Mouse (Mus musculus) MEL (cell line): Measurements from ENCODE around the gene Sbsn.

Experiments used
- CHD2 ChIP-seq: IDR thresholded peaks from 2 replicates; pipeline ENCODE4 v1.6.1; 2011; ENCODE audit warnings: low read length, improper control_type of control experiment
- CTCF ChIP-seq, 3 experiments: IDR thresholded peaks in 2 of 3; conservative IDR thresholded peaks in 1 of 3; 2 replicates each; pipeline ENCODE4 v1.5.1; 2011 to 2012; ENCODE audit warnings: low read length in 3 of 3, low read depth in 2 of 3, mild to moderate bottlenecking in 2 of 3, improper control_type of control experiment in 1 of 3, inconsistent platforms in 1 of 3, mixed read lengths in 1 of 3, moderate library complexity in 1 of 3; ENCODE audit not compliant: control insufficient read depth in 1 of 3, insufficient read depth in 1 of 3, poor library complexity in 1 of 3, severe bottlenecking in 1 of 3
- EP300 ChIP-seq, 2 experiments: IDR thresholded peaks; 2 replicates each; pipeline ENCODE4 v1.6.1; 2011; ENCODE audit warnings: improper control_type of control experiment in 2 of 2, low read length in 2 of 2, low read depth in 1 of 2, mild to moderate bottlenecking in 1 of 2
- GATA1 ChIP-seq: IDR thresholded peaks from 2 replicates; pipeline ENCODE4 v1.6.1; 2011; ENCODE audit warnings: low read depth, low read length, improper control_type of control experiment
- MAFK ChIP-seq: IDR thresholded peaks from 2 replicates; pipeline ENCODE4 v1.6.1; 2011; ENCODE audit warnings: low read depth, mild to moderate bottlenecking, low read length, improper control_type of control experiment, borderline replicate concordance
- MYB ChIP-seq: IDR thresholded peaks from 2 replicates; pipeline ENCODE4 v1.6.1; 2011; ENCODE audit warnings: mild to moderate bottlenecking, low read depth, low read length, improper control_type of control experiment
- NELFE ChIP-seq: IDR thresholded peaks from 2 replicates; pipeline ENCODE4 v1.6.1; 2011; ENCODE audit warnings: low read depth, low read length, improper control_type of control experiment
- RCOR1 ChIP-seq: IDR thresholded peaks from 2 replicates; pipeline ENCODE4 v1.6.1; 2012; ENCODE audit warnings: low read depth, mild to moderate bottlenecking, inconsistent platforms, low read length, improper control_type of control experiment
- TBP ChIP-seq: IDR thresholded peaks from 2 replicates; pipeline ENCODE4 v1.8.0; 2011; ENCODE audit warnings: low read depth, low read length, improper control_type of control experiment
- USF2 ChIP-seq, 2 experiments: IDR thresholded peaks; 2 replicates each; pipeline ENCODE4 v1.6.1; 2011 to 2012; ENCODE audit warnings: improper control_type of control experiment in 2 of 2, low read length in 2 of 2, borderline replicate concordance in 1 of 2, inconsistent platforms in 1 of 2, low read depth in 1 of 2, mild to moderate bottlenecking in 1 of 2; ENCODE audit not compliant: insufficient read depth in 1 of 2
- ZNF384 ChIP-seq: IDR thresholded peaks from 2 replicates; pipeline ENCODE4 v1.6.1; 2012; ENCODE audit warnings: low read depth, mild to moderate bottlenecking, inconsistent platforms, low read length, improper control_type of control experiment

DNA sequence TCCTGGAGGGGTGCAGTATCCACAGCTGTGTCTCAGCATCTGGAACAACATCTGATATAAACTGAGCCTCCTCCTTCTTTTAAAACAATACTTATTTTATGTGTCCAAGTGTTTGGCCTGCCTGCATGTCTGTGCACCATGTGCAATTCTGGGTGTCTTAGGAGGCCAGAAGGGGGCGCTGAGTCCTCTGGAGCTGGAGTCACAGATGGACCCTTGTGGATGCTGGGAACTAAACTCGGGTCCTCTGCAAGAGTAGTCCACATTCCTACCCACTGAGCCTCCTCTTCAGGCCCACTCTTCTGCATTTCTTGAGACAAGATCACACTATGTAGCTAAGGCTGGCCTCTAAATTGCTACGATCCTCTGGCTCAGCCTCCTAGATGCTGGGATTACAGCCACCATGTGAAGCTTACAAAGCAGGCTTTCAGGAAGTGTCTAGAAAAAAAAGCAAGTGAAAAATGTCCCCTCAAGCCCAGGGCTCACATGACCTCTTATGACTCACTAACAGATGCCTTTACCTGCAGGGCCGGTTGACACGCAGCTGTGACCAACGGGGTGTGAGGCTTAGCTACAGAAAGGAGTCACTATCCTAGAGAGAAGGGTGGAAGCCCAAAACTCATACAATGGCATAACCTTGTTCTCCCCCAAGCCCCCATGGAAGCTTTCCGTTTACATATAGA, 3.6 kb upstream of the Sbsn start:
- TF ChIP-seq EP300 (IDR thresholded peaks at IDR 0.05; ENCODE audit: low read depth in 1 of 2, low read length in 2 of 2) (no peak), NELFE (no peak), CTCF (IDR thresholded peaks at IDR 0.05 in 2 of 3, conservative IDR thresholded peaks at IDR 0.05 in 1 of 3; ENCODE audit: control insufficient read depth in 1 of 3, insufficient read depth in 1 of 3, low read depth in 2 of 3, low read length in 3 of 3, poor library complexity in 1 of 3, severe bottlenecking in 1 of 3) (peak; percentile 19 to 46 (median 32); a peak in 5 of 6 replicates), MAFK (no peak), RCOR1 (no peak), ZNF384 (no peak), USF2 (IDR thresholded peaks at IDR 0.05; ENCODE audit: borderline replicate concordance in 1 of 2, insufficient read depth in 1 of 2, low read depth in 1 of 2, low read length in 2 of 2) (no peak), TBP (no peak), GATA1 (no peak), CHD2 (no peak), MYB (no peak)
